ENCODE assay signal across 16 mouse cellular contexts in genomic region chr5:85751649-85752048, GRCm38 (mm10).
"Had no signal": no experiment of that assay in that cellular context is flagged by ENCODE, and none has a peak within 500 bp of the region (broad histone marks: within the 10 kb centered on the region; RNA-seq: fewer than 3 reads in every experiment).

No protein-coding gene starts in this region.

- H3K4me1 ChIP-seq: liver, embryonic 13.5 days; lung, embryonic 15.5 days; megakaryocyte, embryonic 14.5 days; neural tube, embryonic 15.5 days had no signal

- H3K4me2 ChIP-seq: limb, embryonic 12.5 days; liver, embryonic 13.5 days; lung, embryonic 15.5 days; neural tube, embryonic 15.5 days had no signal

- H3K9me3 ChIP-seq: limb, embryonic 12.5 days; lung, embryonic 15.5 days; neural tube, embryonic 15.5 days had no signal

- H3K36me3 ChIP-seq: limb, embryonic 12.5 days; liver, embryonic 13.5 days; lung, embryonic 15.5 days; neural tube, embryonic 15.5 days had no signal

- H3K27ac ChIP-seq: left cerebral cortex, adult 2 months; limb, embryonic 12.5 days; liver, embryonic 13.5 days; lung, embryonic 15.5 days; macrophage; neural tube, embryonic 15.5 days had no signal

- ATAC-seq: liver, postnatal 0 days had no signal

- H3K9ac ChIP-seq: limb, embryonic 12.5 days; liver, embryonic 13.5 days; liver, postnatal 0 days; lung, embryonic 15.5 days; neural tube, embryonic 15.5 days had no signal

- DNase-seq: kidney, adult 8-10 months; kidney, postnatal 25 days; liver; liver, embryonic 13.5 days; liver, postnatal 0 days; lung, postnatal 14 days; right cerebral cortex, adult 18-20 months; right cerebral cortex, postnatal 25 days; thymus, postnatal 36 days had no signal

- H3K4me3 ChIP-seq: left cerebral cortex, adult 2 months; limb, embryonic 12.5 days; liver, embryonic 13.5 days; lung, embryonic 15.5 days; megakaryocyte, embryonic 14.5 days; myocyte; neural tube, embryonic 15.5 days had no signal

- H3K27me3 ChIP-seq: limb, embryonic 12.5 days; liver, embryonic 13.5 days; lung, embryonic 15.5 days; megakaryocyte, embryonic 14.5 days; neural tube, embryonic 15.5 days had no signal
